Mouse (Mus musculus): ENCODE data around the gene L3mbtl1.

DNA sequence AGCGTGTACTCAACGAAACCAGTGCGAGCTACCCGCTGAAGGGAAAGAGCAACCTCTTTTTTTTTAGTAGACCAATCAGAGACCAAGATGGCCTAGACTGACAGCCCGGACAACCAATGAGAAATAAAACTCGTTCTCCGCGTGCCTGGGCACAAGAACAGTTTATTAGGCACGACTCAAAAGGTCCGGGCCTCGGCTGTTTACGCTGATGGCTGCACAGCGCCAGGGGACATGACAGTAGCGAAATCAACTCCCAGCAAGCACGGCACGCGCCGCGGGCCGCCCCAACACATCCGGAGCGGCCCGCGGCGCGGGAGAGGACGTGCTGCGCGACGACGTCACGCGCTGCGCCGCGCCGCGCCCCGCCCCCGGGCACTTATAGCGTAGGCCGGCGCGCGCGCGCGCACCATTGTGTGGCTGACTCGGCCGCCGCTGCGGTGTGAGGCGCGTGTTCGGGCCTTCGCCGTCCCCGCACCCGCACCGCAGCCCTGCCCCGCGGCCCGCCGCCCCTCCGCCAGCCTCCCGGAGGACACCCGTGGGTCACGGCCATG lies 12.1 kb upstream of the L3mbtl1 start, which contains the start of gene Srsf6:
- TF ChIP-seq CTCF (conservative IDR thresholded peaks at IDR 0.05; ENCODE audit: low read length), result no peak
- TF ChIP-seq POU5F1 (IDR thresholded peaks at IDR 0.05; ENCODE audit: borderline replicate concordance, low read length), result no peak

All from E14TG2a.4 (cell line).